Mouse (Mus musculus): ENCODE measurements around the gene Pcsk6.

Gene Pcsk6

DNA sequence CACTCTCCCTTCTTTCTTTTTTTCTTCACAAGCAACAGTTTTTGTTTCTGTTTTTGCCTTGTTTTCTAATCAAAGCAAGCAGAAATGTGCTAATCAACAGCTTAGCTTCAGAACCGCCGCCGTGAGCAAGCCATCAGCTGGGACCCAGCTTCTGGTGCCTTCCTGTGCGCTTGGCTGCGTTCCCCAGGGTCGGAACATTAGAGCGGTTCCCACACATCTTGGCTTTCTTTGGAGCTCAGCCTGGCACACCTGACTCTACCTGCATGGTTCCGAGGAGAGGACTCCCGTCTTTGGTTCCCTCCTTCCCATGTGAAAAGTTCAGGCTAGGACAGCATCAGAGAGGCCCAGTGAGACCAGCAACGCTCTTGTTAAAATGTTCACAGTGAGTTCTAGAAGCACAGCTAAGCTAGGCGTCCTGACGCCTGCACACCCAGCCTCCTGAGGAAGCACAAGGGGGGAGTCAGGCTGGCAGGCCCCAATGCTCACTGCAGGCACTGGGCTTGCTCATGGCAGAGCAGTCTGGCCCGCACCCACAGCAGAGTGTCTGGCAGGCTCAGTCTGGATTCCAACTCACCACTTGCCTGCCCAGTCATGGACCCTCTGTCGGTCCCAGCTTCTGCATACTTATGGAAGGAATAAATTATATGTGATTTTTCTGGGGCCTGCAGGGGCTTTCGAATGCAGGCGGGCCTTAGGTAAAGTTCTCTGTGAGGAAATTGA is 139.7 kb downstream of the Pcsk6 start:
- no peak for DNase-seq (ENCODE audit: low spot score in 2 of 2)

DNA sequence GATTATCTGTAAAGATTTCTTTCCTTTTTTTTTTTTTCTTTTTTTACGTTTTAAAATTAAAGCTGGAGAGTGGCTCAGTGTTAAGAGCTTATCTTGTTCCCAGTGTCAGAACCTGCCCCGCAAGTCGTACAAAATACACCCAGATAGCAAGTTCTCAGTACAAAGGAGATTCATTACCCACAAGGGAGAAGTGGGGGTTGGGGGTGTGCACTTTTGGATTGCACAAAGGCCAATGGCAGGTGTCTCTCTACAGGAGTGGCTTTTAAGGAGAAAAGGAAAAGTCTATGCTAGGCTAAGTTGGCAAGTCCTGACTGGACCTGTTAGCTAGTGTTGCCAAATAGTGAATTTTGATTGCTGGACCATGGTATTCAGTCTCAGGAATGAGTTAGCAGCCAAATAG is 140.3 kb downstream of the Pcsk6 start:
- DNase-seq (ENCODE audit: low spot score in 2 of 2), result no peak

DNA sequence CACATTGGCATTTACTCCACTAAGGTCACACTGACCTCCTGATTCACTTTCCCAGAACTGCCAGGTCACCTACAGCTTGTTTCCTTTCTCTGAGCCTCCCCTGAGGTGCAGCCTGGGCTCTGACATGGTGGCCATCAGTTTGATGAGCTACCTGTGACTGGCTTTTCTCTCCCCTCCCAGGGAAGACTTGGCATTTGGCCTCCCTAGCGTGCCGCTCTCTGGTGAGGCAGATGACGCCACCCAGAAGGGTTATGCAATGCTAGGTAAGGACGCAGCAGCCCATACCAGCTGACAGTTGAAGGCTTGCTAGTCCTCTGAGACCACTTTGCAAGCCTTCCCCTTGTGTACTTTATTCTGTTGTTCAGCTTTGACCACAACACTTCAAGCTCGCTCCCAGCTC is 141.9 kb downstream of the Pcsk6 start:
- DNase-seq (ENCODE audit: low spot score in 2 of 2), result no peak

DNA sequence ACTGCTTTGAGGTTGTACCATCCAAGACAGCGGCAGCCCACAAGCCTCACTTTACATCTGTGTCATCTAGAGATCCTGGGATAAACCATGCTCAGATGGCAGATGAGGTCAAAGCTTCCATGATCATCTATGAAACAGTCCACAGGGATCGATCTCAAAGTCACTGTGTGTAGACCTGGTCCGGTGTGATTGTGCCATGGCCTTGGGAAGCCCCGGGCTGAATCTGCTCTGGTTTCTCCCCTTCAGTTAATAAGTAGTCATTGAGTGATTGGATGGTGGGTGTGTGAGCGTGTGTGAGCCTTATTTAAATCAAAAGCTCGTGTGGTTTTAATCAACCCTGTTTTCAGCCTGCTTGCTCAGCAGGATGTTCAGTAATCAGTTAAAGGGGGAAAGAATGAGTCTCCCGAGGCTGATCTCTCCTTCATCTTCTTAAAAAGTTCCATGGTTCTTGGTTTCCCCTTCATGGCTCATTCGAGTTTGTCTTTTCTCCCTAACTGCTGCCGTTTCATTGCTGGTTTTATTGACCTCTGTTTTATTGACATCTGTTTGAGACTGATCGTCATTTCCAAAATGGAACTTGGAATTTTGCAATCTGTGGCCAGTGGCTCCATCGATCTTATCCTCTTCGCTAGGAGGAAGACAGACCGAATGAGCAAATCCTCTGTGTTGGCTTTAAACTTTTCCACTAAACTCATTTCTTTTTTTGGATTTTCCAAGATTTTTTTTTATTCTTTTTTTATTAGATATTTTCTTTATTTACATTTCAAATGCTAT is 142.5 kb downstream of the Pcsk6 start:
- DNase-seq (ENCODE audit: low spot score in 2 of 2), result no peak

DNA sequence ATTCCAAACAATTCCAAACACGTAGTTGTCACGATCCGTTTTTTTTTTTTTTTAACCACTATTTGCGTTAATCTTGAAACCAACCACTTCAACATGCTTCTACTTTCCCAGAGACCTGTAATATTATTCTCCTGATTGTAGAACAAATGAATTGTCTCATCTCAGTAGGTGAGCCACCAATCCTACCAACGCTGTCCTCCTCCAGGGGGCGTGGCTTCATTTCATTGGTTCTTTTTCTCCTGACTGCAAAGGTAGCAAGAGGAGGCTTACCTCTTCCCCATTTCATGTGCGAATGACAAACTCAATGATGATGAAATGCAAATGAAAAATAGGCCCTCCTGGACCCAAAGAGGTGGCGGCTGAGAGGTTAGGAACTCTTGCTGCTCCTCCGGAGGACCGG is 143.5 kb downstream of the Pcsk6 start:
- DNase-seq (ENCODE audit: low spot score in 2 of 2), result no peak

DNA sequence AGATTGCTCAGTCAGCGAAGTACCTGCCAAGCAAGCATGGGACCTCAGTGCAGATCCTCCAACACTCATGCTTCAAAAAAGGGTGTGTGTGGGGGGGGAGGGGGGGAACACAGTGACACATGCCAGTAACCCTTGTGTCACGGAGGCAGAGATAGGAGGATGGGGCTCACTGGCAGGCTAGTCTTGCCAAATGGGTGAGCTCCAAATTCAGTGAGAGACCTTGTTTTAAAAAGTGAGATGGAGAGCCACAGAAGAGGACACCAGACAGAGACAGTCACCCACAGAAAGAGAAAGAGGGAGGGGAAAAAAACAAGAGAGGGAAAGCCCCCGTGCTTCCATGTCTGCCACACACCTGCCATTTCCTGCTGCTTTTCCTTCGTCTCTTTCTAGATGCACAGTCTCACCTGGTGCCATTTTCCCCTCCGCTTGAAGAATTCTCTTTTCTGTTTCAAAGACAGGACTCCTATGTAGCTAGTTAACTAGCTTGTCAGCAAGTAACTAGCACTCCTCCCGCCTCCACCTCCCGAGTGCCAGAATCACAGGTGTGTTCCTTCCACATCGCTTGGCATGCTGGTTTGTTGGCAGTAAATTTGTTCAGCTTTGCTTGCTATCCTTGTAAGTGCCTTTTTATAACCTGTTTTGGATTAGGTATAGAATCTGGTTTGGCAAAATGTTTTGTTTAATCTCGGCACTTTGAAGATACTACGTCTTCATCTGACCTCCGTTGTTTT is 146.8 kb downstream of the Pcsk6 start:
- no peak for DNase-seq (ENCODE audit: low spot score in 2 of 2)

DNA sequence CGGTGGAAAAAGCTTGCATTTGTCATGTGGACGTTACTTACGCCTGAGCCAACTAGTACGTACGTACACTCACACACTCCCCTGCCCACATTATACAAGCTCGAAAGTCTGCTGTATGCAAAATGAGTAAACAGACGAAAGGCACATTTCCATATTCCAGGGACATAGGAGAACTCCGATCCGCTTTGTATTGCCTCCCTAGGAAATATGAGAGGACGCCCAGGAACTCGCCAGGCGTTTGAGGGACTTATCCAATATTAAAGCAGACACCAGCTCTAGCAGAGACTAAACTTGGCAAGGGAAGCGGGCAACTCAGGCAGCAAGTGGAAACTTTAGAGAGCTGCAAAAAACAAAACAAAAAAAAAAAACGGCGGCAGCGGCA is 147.3 kb downstream of the Pcsk6 start:
- DNase-seq (ENCODE audit: low spot score in 2 of 2), result no peak

DNA sequence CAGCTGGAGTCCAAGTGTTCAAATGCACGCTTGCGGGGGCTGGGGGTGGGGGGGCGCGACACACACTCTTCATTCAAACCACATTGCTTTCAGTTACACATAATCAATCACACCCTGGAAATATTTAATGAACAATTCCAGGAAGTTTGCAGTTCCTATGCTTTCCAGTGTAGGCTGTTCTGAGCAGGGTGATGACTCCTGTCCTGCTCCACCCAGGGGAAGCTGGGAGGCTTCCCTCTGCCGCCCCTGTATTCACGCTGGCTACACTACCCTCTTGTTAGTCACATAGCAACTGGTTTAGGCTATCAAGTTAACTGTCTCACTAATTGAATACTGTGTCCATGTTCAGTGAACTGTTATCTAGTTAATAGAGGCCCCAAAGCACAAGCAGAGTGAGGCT is 149.0 kb downstream of the Pcsk6 start:
- DNase-seq (ENCODE audit: low spot score in 2 of 2), result no peak

DNA sequence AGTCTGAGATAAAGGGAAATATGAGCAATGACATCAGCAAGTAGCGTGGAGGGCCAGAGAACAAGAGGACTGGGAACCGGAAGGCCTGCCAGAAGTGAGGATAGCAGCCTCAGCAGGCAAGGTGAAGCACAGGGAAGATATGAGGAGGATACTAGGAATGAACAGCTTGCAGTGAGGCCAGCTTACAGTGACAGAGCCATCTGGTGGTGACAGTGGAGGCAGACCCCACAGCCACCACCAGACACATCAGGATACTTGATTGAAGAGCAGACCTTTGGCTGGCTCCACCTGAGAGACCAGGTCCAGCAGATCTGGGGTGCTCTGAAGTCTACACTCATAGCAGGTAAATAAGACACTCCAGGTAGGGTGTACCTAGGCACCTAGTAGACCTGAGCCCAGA is 166.2 kb downstream of the Pcsk6 start:
- DNase-seq (ENCODE audit: low spot score in 2 of 2), result no peak

DNA sequence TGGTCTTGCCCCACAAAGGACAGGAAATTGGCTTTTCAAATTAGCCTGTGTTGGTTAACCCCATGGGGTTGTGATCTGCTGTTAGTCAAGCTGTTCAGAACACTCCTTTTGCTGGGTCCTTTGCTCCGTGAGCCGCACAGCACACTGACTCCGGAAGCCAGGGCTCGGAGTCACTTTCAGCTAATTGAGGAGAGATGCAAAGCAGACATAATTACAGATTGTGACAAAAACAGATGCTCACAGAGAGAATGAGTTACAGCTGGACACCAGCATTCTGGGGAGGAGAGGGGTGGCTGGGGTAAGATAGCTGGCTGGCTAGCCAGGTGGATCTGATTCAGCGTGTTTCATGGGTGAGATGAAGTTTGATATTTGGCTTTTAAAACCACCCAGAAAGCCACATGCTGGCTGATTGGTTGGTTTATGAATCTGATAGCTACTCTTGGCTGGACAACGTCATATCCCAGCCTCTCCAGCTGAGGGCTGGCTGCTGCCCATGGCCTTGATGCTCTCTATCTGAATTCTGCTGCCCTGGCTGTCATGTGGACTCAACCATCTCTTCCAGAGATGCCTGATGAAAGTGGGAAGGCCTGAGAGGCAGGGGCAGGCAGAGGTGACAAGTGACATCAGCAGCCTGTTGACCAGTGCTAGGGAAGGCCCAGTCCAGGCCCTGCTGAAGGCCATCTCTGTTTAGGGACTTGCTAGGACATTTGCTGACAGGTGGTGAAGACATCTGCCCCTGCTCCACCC is 167.4 kb downstream of the Pcsk6 start:
- no peak for DNase-seq (ENCODE audit: low spot score in 2 of 2)

DNA sequence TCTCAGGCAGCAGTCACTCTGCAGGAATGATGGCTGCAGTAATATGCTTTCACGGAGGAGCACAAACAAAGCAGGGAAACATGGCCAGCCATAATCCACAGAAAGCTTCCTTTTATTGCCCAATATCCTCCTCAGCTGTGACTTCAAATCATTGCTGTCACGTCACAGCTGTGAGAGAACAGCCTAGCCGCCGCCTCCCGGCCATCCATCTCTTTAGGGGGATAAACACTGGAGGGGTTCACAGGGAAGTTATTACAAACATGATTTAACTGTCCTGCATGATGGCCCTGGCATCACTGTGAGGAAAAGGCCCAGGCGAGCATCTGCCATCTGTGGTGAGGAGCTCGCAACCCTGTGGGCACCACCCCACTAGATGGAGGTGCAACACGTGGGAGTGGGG is 175.3 kb downstream of the Pcsk6 start:
- no peak for DNase-seq (ENCODE audit: low spot score in 2 of 2)

DNA sequence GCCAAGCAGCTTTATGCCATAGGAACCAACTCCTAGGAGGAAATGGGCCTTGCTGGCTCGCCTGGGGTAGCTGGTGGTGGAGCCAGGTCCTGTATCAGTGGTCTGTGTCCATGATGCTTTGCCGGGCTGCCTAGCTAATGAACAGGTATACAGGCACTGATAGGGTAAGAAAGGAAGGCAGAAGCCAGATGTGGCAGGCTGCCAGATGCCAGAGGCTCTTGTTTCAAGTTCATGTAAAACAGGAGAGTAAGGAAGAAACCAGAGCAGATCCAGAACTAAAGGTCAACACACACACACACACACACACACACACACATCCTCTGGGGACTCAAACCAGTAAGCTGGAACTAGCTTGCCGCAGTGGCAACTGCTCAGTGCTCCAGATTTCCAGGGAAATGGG is 176.7 kb downstream of the Pcsk6 start:
- no peak for DNase-seq (ENCODE audit: low spot score in 2 of 2)

DNA sequence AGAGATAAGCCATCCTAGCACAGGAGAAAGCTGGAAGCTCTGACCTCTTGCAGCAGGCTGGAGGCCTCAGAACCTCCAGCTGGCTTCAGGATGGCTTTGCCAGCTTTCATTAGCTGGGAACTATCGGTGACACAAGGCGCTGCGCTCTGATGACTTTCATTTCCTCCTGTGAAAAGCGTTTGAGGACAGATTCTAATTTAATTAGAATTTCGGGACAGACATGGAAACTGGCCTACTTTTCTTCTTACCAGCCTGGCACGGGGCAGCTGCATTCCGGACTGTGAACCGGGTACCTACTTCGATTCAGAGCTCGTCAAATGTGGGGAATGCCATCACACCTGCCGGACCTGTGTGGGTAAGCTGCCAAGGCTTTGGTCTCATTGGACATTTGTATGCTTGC is 177.2 kb downstream of the Pcsk6 start:
- DNase-seq (ENCODE audit: low spot score in 2 of 2), result no peak

DNA sequence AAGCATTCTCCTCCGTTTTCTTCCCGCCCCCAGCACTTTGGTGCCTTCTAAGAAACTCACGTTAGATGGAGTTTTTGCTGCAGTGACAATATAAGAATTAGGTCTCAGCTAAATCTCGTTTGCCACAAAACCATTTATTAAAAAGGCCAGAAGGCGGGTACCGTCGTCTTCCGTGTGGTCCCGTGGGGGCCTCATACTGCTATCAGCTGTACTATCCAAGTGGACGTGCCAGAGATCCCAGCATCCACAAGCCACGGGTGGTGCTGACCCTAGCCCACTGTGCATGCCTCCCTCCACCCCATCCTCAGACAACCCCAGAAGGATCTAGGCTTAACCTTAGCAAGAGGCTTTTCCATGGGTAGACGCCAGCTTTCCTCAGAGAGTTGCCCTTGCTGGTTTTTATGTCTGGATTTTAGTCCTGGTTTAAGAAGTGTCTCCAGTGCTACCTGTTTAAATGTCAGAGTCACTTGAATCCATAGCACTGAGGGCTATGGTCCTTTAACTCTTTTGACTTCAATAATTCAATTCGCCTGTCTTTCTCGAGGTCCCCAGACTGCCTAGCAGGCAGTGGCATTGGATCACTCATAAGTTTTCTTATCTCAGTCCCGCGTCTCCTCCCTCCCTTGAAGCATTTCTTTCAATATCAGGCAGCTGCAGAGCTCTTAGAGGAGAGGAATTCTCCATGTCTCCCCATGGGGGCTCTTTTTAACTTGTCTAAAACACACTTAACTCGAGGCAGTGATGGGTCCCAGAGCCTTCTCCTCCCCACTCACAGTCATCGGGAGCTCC is 178.7 kb downstream of the Pcsk6 start:
- DNase-seq (ENCODE audit: low spot score in 2 of 2), result no peak

DNA sequence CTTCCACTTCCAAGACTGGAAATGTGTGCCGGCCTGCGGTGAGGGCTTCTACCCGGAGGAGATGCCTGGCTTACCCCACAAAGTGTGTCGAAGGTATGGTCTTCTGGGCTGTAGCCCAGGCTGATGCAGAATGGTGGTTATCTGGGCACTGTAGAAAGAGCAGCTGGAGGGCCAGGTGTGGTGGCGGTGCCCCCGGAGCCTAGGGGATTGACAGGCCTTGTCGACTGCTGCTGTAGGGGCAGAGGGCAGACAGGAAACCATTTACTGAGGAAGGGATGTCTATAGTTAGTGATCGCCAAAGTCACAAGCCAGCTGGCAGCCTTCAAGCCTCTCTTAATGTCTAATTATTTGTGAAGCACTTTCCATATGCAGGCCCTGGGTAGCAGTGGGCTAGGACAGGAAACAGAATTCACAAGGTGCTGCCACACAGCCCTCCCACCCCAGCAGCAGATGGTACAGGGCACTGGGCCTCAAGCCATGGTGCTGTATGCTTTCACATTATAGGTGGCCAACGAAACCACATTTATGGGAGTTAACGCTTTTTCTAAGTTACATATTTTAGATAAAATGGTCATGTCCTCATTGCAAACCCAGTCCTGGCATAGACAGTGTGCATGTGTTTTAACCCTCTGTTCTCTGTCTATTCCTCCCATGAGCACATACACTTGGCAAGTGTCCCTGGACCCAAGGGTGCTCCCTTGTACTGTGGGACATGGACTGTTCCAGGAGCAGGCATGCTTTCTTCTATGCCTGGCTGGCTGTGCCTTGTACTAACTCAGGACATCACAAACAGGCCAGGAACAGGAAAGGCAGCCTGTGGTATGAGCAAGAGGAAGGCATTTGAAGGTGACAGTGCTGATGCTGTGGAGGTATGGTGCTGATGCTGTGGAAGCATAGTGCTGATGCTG is 182.3 kb downstream of the Pcsk6 start, which contains the start of gene Gm45213:
Gene Gm45213 (plus strand): TSS at position 51 of the 908 bp plus-strand sequence.
- peak in 1 of 2 experiments; percentile 15 for DNase-seq (ENCODE audit: low spot score in 2 of 2)

DNA sequence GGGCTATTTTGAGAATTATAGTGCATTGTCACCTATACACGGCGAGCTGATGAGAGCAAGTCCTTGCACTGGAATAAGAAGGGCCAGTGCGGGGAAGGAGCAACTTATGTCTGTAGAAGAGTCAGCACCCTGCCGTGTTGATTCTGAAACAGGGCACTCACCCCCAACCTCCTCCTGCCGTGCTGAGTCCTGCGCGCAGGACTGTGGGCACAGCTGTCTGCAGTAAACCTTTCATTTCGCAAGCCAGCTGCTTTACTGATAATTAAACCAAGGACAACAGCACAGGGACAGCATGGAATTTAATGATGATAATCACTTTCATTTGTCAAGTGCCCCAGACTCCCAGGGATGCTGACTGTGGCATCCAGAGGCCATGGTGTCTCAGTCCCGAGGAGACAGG is 183.1 kb downstream of the Pcsk6 start:
- no peak for DNase-seq (ENCODE audit: low spot score in 2 of 2)

DNA sequence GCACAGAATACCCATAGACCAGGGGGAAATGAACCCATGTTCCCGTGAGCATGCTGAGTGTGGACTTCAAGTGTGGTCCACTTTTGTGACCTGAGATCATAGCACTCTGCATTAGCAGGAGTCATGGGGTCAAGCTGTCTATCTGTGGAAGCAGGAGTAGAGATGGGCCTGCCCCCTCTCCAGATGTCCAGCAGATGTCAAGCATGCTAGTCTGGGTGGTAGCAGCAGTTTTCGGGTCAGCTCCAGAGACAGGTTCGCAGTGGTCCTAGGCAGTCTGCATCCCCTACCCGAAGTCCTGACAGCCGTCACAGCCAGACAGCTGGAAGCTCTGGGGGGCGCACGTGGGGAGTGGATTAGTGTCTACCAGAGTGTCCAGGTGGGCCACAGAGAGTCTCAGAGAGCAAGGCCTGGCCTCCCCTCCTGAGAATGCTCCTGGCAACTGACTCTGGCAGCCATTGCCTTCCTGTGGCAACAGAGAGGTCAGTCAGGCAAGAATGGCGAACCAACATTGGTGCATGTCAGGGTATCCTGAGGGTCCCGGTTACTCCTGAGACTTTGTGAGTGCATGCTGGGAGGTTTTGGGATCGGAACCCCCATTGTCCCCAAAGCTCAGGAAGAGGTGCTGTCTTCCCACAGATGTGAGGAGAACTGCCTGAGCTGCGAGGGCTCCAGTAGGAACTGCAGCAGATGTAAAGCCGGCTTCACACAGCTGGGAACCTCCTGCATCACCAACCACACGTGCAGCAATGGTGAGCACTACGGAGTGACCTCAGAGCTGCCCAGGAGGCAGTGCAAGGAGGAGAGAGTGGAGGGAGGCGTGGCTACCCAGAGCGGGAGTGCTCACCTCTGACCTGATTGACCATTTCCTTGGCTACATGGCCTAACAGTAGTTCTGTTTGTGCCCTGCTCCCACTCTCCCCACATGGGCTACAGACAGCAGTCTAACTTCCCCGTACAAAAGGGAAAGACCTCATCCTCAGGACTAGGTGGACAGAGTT is 185.7 kb downstream of the Pcsk6 start:
- no peak for DNase-seq (ENCODE audit: low spot score in 2 of 2)

DNA sequence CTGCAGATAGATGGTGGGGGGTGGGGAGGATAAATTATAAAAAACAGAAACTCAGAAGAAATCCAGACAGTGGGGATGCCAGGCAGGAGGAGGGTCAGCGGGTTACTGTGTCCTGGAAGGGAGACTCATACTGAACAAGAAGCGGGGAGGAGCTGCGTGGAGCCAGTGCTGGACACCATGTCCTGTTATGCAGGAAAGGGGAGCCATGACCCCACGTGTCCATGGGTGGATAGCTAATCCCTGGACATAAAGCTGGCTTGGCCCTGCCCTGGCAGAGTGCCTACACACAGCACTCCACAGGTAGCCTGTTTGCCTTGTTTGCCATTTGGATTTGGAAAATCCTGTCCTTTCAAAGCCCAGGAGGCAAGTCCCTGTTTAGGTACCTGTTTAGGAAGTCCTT is 186.4 kb downstream of the Pcsk6 start:
- no peak for DNase-seq (ENCODE audit: low spot score in 2 of 2)
